Mouse (Mus musculus): ENCODE measurements around the gene Rtf2.

DNA sequence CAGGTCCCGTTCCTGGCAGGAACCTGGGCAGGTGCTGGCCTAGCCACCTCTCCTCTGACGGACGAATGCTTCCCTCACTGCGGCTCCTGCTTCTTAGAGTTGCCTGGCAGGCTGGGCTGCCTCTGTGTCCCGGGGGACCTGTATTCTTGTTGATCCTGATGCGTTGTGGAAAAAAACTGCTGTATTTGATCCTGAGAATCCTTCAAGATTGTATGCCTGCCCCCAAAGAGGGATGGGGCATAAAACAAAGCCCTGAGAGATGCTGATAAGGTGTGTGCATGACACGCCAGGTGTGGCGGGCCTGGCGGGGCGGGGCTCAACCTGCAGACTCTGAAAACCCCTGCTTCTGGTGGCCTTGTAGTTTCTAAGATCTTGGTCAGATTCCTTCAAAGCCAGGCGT, 18.1 kb downstream of the Rtf2 start, which contains the start of gene Gcnt7:
- TF ChIP-seq CTCF (IDR thresholded peaks at IDR 0.05), result no peak
- no peak for TF ChIP-seq EP300 (IDR thresholded peaks at IDR 0.05)
